Mouse (Mus musculus) small intestine, adult 2 months (tissue): ENCODE results near the gene Mapkapk3.

Experiments used
- CTCF ChIP-seq: fragments of 200-500 bp; IDR thresholded peaks from 2 replicates; pipeline ENCODE4 v1.5.1; 2012; ENCODE audit warnings: low read depth, mild to moderate bottlenecking, control low read depth, inconsistent platforms, low read length, moderate library complexity, mixed read lengths; ENCODE audit not compliant: insufficient replicate concordance, insufficient read length; ENCODE audit errors: extremely low read depth
- POLR2A ChIP-seq: fragments of 200-500 bp; IDR thresholded peaks from 2 replicates; pipeline ENCODE4 v1.6.1; 2012; ENCODE audit warnings: low read depth, mild to moderate bottlenecking, control low read depth, inconsistent platforms, low read length, moderate library complexity

GRCm38 (mm10) chr9:107287294-107287693 lies 2.4 kb downstream of the Mapkapk3 start:
- TF ChIP-seq CTCF (no peak), POLR2A (no peak)
